Mouse (Mus musculus) kidney, adult 8-10 months (tissue): Measurements from ENCODE around the gene Fam168b.

Source experiments
- DNase-seq, 2 experiments: peaks; one replicate each; pipeline ENCODE4 v3.0.0; 2022

Fam168b gene

DNA sequence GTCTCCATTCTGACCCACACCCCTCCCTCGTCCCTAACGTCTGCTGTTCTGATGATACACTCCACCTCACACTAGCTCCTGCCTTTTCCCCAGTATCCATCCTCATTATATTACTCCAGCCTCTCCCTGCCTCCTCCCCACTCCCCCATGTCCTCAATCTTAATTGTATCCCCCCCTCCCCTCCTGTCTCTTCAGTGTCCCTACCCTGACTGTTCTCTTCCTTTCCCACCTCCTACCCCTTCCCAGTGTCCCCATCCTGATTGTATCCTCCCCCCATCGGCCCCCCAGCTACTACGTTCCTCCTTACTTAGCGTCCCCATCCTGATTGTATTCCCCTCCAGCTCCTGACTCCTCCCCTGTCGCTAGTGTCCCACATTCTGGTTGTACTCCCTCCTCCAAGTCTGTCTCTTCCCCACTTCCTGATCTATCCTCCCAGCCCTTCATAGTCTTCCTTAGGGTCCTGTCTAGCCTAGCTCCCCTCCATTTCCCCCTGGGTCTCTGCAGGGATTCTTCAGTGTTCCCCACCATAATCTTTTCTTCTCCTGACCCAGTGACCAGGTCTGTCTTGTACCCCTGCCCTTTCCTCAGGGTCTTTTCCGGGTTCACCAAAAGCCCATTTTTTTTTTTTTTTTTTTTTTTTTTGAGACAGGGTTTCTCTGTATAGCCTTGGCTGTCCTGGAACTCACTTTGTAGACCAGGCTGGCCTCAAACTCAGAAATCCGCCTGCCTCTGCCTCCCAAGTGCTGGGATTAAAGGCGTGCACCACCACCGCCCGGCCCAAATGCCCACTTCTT, 7.7 kb upstream of the Fam168b start:
- DNase-seq, result no peak

DNA sequence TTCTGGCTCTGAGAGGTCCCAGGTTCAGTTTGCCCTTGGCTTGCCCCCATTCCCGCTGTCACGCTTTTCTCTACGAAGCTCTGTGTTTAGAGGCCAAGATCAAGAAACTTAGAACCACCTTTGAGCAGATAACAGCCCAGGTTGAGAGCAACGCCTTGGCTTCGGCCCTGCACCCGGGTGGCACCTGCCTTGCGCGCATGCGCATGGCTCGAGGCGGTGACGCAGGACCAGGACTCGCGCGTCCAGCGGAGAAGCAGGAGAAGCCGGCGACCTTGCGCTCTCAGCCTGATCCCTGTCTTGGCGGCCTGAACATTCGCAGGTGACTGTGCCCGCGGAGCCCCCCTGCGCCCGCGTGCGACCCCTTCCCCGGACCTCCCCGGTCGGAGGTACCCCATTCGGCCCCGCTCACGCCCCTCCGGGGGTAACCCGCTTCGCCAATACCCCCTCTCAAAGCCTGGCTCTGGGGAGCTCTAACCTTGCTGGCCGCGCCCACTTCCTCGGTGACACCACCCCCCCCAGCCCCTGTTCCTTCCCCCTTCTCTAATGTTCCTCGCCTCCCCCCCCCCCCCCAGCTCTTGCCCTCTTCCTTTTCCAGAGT, 7.0 kb upstream of the Fam168b start, which contains the start of gene Plekhb2:
Gene Plekhb2, plus strand, starts transcription at position 232 of the 598 bp plus-strand sequence.
- peak; percentile 89 to 92 for DNase-seq

DNA sequence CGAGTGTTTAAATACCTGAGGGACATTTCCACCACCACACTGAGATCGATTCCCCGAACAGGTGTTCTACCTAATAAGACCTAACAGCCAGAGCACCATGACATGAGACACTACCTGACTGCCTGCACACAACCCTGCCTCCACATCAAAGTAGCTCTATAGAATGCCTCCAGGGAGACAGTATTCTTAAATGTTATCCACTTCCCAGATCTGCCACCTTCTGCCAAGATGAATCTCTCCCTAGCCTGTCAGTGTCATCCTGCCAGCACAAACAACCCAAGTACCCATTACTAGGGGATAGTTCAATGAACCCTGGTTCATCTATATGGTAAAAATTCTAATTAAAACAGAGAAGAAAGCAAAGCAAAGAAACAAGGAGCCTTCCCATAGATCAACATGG, 4.2 kb upstream of the Fam168b start:
- no peak for DNase-seq

DNA sequence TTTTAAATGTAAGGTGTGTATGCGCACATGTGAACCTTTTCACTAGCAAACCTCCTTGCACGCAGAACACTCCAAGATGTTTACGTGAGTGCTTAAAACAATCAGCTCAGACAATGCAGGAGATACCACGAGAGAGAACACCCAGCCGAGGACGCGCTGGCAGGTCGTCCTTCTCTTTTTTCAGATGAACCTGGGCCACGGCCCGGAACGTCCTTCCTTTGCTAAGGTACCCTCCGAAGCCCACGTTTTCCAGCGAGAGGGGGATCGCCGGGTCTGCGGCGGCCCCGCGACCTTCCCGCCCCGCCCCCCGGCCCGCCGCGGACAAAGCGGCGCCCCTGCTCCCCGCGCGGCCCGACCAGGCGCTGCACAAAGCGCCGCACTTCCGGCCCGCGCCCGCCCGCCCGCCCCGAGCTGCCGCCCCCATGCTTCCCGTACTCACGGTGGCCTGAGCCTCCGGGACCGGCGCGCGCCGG, 440 bp downstream of the Fam168b start:
- DNase-seq, result no peak

DNA sequence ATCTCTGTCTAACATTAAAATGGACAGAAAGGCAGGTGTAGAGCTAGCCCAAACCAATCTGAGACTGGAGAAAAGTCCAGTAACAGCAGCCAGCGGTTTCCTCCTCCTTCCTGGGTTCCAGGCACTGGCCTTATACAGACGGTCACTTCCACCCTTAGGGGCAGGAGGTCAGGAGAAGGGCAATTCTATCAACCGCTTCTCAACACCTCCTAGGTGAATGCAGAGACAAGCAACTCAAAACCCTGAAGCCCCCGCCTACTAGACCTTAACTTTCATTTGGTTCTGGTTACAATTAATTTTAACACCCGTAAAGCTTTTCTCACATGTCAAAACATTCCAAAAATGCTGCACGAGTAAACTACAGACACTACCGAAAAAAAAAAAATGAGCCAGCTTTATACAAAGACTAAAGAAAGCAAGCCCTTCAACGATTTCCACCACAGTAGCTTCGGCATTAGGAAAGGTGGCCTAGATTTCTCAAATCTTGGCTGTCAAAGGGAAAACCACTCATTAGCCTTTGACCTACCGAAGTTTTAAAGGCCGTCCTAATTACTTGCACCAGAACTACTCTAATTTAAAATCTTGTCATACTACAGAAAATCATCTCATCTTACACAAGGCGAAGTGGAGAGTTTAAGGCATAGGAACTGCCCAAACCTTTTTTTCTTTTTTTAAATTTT, 1.0 kb downstream of the Fam168b start:
- no peak for DNase-seq

DNA sequence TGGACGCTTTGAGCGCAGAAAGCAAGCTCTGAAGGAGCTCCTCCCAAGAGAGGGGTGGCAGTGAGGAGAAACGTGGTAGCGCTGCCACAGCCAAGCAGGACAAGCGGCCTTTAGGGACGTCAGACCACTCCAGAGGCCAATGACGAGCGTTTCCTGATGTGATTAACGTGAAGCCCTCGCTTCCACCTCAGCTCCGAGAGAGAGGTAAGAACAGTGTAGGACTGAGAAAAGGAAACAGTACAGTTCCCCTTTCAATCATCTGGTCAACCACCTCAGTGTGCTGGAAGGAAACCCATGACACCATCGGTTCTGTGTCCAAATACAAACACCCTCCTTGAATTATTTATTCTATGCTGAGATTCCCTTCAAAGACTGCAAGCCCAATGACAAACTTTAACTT, 3.6 kb downstream of the Fam168b start:
- no peak for DNase-seq

DNA sequence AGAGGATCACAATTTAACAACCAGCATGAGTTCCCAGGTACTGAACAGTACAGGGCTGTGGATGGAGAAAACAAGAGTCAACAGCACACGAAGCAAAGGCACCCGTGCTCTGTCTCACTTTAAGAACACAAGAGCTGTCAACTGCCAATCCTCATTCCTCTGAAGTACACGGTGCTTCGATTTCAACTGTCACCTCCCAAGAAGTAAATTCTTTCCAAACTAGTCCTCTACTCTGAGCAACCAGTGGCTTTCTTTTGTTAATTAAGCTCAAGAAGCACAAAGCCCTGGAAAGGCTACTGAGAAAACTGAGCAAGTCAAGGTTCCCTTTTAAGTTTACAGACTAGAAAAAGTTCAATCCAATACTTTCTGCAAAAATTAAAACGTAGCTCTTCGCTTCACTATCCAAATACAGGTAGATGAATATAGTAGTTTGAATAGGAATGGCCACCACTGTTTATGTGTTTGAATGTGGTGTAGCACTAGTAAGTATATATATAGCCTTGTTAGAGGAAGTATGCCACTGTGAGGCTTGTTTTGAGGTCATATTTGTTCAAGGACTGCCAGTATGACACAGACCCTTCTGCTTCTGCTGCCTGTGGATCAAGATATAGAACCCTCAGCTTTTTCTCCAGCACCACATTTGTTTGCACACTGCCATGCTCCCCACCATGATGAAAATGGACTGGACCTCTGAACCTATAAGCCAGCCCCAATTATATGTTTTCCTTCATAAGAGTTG, 4.7 kb downstream of the Fam168b start:
- no peak for DNase-seq

DNA sequence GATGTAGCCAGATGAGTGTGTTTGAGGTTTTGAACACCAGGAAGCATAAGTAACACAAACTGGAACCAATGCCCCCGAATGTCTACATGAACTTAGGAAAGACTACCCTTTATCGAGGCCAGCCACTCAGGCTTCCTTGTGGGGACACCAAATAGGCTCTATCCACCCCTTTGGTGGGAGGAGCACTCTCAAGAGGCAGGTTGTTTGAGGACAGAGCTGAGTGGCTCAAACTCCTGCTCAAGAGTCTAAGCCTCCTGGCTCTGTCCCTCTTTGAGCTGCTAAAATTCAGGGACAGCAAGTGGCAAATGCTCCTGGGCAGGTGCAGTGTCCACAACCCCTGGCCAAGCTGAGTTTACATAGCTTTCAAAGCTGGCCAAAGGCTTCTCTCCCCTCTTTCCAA, 8.0 kb downstream of the Fam168b start:
- DNase-seq, result no peak

DNA sequence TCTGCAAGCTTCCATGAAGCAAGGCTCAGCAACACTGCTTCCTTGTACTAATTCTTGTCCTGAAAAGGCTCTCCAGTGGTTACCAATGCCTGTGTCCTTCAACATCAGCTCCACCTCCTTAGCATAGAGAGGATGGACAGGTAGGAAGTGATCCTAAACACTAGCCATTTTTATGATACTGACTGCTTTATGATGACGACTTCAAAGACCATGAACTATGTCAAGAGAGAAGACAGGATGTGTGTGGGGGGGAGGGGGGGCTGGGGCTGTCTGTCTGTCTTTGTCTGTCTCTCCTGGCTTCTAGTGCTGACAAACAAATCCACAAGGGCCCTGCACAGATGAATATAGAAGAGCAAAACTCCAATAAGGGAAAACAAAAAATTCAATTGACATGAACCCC, 11.5 kb downstream of the Fam168b start:
- DNase-seq, result no peak

DNA sequence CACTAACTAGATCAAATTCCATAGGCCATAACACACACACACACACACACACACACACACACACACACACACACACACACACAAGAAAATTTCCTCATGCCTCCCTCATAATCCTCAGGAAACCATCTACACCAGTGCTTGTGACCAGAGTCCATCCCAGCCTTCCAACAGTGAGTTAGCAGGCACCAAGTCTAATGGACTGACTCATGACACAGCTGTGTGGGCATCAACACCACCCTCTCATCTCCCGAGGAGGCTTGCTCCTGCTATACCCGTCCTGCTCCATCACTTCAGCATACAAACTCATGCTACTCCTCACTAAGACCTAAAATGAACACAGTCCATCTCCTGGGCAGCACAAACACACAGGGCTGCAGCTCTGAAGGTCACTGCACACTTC, 11.9 kb downstream of the Fam168b start:
- DNase-seq, result no peak

DNA sequence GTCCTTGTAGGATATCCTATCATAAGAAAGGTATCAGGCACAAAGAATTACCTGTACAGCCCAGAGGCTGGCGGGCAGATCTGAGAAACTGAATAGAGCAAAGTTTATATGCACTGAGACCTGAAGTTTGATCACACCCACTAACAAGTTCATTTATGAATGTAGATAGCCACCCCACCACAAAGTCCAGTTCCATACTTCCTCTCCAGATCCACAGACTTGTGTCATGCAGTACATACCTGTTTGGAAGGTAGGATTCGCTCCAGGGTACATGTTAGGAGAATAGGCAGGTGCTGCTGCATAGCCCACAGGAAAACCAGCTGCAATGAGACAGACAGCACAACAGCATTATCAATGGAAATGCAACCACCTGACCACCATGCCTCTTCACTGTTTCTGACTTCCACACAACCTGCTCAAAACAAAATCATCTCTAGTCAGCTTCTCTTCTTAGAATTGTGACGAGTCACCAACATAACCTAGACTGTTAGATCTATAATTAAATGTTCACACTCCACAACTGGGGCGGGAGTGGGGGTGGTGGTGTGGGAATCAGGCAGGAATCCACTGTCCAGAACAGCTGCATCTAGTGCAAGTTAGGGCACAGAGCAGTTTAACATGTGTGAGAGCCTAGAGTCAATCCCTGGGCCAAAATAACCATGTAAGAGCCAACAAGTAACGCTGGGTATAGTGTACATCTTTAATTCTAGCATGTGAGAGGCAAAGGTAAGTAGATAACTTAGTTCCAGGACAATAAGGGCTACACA, 14.2 kb downstream of the Fam168b start:
- no peak for DNase-seq

DNA sequence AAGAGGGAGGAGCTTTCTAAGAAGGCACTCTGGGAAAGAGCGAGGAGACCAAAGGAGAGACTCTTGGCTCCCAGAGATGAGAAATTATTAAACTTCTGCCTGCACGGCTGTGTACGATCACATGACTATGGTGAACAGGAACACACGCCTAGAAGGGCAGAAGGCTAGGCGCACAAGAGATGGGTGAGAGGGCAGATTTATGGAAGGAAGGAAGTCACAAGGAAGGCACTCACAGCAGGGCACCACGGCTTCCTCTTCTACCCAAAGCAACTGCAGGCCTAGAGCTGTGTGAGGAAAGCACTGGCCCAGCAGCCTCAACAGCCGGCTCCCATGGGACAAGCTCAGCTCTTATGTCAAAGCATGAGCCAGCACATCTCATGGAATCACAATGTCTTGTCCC, 15.0 kb downstream of the Fam168b start:
- DNase-seq, result peak; percentile 41 to 50

DNA sequence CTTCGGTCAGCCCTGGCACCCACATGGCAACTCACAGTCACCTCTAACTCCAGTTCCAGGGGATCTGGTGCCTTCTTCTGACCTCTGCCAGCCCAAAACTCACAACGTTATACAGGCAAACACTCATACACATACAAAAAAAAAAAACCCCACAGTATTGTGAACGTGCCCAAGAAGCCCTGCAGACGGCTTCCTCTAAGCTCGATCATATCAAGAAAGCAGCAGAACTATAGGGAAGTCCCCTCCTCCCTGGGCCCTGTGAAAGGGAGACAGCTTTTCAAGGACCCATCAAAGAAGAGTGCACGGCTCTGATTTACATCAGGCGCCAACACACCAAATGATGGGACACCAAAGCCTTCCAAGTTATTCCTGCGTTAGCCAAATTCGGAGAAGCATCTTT, 17.0 kb downstream of the Fam168b start:
- no peak for DNase-seq

DNA sequence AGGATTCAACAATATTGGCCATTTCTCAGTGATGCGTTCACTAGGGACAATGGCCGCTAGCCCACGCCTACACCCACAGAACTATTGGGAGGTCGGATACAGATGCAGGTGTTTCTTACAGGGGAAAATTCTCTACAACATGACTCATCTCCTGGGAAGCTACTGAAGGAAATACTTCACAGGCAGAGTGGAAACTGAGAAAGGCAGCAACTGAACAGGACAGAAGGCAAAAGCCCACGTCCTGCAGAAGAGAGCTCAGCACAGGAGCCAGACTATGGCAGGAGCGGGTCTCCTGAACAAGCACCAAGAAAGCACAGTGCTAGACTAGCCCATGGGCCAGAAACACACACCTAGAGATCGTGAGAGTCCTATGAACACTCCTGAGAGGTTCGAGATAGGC, 18.7 kb downstream of the Fam168b start:
- no peak for DNase-seq

DNA sequence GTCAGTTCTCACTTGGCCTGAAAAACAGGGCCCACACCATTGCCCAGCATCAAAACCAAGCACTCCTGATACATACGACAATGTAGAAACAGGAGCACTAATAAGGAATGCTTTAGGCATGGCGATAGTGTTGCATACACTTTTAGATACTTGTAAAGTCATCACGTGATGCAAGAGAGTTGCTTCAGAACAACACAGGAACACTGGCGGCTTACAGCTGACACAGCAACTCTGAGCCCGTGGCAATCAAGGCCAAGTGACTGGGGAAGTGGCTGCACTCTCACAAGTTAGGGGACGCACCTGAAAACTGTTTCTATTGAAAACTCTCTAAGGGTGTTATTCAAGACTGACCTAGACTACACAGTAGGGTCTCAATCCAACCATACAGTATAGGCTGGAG, 19.5 kb downstream of the Fam168b start:
- no peak for DNase-seq

DNA sequence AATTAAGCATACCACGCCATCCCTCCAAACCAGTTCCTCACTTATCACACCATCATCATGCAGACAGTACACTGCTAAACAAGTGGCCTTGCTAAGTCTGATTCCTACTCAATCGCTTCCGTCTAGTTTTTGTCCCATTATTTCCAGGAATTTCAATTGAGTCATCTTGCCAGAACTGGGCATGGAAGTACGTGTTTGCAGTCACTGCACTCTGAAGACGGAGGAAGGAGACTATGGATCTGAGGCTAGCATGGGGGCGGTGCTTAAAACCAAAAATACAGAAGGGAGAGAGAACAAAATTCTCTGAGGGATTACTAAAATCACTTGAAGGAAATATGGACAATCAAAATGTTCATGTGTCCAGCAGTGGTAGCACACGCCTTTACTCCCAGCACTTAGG, 20.1 kb downstream of the Fam168b start:
- no peak for DNase-seq

DNA sequence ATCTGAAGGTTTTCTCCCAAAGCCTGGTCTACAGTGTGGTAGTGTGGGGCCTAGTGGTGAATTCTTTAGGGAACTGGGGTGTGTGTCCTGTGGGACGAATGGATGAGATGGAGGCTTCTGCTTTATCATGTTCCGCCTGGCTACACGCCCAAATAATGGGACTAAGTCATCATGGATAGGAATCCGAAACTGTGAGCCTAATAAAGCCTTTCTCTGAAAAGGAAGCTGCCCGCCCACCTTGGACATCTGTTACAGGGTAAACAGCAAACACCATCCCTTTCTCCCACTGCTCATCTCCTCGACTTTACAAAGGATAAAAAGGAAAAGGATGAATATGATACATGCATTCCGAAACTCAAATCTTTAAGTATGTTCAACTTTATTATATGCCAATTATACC, 20.9 kb downstream of the Fam168b start:
- no peak for DNase-seq

DNA sequence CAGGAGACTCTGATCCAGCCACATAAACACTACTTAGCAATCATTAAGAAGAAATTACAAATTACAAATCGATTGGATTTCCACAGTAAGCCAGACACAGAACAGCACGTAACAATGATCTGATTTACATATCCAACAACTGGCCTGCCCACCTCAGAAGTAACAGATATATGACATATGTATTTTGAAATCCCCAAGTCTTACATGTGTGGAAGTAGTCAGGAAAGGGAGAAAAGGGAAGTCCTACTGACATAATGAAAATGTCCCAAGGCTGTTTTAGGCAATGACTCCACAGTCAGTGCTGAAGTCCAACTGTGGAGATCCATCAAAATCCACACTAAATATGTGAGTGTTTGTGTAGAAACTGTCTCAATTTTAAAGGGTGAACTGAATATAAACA, 21.5 kb downstream of the Fam168b start:
- no peak for DNase-seq

DNA sequence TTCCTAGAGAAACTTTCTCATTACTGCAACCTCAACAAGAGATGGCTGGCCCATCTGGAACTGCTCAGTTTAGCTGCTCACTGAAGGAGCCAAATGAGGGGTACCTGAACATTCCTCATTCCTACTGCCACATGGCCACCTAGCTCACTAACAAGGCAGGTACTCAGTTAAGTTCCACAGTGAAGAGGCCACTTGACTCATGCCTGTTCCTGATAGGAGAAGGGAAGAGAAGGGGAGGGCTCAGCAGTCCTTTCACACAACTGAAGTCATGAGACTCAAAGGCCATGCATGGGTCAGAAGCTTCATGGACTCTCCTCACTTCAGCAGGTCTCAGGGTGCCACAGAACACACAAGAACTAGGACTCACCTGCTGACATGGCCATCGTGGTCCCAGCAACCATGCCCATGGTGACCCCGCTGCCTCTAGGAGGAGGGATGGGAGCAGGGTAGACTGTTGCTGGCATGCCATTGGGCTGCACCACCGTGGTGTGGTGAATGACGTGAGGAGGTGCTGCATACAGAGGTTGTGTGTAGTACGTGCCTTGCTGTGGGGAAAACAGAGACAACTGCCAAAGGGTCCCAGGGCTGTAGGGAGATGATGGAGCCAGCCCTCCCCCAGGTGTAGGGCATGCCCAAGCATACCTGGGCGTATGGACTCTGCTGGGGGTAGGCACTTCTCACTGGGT, 23.5 kb downstream of the Fam168b start:
- DNase-seq, result no peak

DNA sequence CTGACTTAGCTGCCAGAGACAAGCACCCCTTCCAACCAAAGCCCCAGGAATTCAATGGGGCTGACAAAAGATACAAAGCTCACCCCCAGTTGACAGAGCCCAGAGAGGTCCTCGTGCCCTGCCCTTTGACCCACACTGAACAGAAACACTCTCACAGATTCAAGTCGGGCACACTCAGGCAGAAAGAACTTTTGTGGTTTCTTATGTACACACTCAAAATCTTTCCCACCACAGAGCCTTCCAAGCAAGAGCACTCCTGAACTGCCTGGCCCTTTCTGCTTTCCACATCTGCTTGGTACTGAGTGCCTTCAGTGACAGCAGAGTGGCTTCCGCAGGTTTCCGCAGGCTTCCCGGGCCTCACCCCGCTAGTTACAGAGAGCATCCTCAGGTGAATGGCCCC, 27.0 kb downstream of the Fam168b start:
- DNase-seq, result no peak

DNA sequence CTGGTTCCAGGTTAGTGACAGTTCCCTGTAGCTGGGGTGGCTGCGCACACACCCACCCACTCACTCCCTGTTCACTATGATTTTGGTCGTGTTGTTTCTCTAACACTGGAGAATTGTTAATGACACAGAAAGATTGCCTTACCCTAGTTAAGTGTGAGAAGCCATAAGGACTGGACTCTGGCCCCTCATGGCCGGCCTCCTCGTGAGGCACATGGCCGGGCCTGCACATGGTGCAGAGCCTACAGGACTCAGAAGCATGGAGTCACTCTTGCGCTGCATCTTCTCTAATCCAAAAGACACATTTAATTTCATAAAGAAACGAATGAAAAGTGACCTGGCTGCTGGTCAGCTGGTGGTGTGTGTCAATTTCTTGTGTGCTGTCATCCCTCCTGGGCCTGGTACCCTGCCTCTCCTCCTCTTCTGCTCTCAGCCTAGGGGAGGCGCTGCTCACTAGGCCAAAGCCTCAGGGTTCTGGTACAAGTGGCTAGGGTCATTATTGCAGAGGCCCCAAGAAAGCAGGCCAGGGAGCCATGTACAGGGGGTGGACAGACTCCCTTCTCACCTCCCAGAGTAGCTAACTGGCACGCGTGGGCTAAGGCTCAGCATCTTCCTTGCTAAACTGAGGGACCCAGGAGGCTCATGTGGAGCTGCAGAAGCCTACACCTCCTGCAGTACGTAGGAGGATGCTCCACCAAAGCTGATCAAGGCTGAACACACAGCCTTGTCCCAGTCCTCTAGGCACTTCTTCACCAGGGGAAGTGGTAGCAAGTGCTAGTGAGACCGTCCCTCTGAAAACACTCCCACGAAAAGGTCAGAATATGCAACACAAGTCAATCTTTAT, 30.2 kb downstream of the Fam168b start:
- DNase-seq, result no peak
